Mouse (Mus musculus) stomach, postnatal 0 days (tissue): ENCODE measurements around the gene Flnc.

Source experiments
- CTCF ChIP-seq: IDR thresholded peaks from 2 replicates; pipeline ENCODE4 v1.5.1; 2016; ENCODE audit warnings: antibody characterized with exemption, low read depth, mild to moderate bottlenecking, moderate library complexity
- EP300 ChIP-seq: optimal IDR thresholded peaks from 2 replicates; pipeline ENCODE3; 2016; ENCODE audit warnings: antibody characterized with exemption

GRCm38 (mm10) chr6:29474736-29475135, 41.7 kb downstream of the Flnc start:
- TF ChIP-seq CTCF = no peak
- no peak for TF ChIP-seq EP300
